Mouse (Mus musculus) lung, postnatal 36 days (tissue): Measurements from ENCODE around the gene Eif4g3.

Source experiments
- DNase-seq: peaks from one replicate; pipeline ENCODE4 v3.0.0; 2022; ENCODE audit warnings: mixed read lengths

The Eif4g3 gene

GRCm38 (mm10) chr4:138102413-138102812 lies 109.6 kb downstream of the Eif4g3 start:
- DNase-seq, result no peak

- DNase-seq, result no peak
Measured at GRCm38 (mm10) chr4:138104967-138105366, 112.1 kb downstream of the Eif4g3 start.

DNA sequence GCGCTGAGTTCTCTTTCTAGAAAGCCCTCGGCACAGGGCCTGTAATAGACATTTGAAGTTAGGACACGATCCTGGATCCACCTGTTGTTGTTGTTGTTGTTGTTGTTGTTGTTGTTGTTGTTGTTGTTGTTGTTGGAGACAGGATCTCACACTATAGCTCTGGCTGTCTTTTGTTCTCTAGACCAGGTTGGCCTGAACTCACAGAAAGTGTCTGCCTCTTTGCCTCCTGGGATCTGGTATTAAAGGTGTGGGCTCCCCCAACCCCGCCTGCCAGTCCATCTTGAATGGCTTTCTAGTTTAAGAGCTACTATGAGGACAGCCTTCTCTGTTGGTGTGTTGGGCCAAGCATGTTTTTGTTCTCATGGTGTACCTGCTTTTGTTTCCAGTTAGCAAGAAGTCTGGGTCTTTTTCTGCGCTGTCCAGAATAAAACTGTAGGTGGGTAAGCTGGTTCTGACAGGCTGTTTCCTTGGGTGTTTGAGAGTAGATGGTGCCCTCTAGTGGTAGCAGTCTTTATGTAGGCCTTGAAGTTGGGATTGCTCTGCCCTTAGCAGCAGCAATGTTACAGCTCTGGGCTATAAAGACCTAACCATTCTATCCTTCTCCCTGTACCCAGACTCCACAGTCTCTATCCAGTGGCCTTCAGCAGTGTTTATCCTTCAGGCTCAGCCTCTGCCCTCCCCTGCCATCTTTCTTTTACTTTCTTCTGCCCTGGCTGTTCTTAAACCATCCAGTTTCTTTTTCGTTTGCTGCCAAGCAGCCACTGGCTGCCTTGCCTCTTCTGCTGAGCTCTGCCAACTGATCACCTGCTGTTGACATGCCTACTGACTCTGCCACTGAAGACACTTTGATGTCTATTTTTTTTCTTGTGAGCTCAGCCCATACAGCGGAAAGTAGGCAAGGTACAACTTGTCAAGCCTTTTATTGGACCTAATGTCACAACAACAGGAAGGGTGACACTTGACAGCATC lies 114.9 kb downstream of the Eif4g3 start:
- DNase-seq, result peak; percentile 94

DNA sequence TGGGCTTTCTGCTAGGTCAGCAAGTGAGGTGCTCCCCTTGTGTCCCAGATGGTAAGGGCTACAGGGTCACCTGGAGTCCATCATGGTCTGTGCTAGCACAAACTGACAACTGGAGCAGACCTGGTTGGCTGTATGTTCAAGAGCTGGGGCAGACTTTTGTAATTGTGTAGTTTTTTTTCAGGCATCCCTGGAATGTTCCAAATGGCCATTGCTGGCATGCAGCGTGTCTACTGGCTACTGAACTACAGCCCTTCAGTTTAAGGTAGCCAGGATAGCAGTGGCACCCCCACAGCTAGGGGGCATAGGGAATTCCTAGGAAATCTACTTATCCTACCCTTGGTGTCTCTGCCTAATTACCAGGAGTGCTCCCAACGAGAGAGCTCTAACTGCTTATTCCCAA lies 115.7 kb downstream of the Eif4g3 start:
- peak; percentile 18 for DNase-seq

DNA sequence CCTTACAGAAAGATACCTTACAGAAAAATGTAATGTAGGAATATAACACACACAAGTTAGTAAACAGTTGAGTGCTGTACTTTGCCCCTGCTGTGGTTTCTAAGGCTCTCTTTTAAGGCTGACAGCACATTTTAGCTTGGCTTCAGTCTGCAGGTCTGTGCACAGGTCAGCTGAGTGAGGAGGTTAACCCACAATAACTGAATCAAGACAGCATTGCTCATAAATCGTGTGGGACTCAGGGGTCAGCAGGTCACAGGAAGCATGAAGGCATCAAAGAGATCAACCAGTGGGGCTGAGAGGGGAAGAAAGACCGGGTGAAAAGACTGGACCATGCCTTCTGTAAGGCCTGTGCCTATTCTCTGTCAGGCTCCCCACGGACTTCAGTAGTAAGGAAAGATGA lies 116.5 kb downstream of the Eif4g3 start:
- DNase-seq, result no peak

GRCm38 (mm10) chr4:138111858-138112257 lies 119.0 kb downstream of the Eif4g3 start:
- DNase-seq, result no peak

GRCm38 (mm10) chr4:138119740-138120139 lies 126.9 kb downstream of the Eif4g3 start:
- DNase-seq, result peak; percentile 24

DNA sequence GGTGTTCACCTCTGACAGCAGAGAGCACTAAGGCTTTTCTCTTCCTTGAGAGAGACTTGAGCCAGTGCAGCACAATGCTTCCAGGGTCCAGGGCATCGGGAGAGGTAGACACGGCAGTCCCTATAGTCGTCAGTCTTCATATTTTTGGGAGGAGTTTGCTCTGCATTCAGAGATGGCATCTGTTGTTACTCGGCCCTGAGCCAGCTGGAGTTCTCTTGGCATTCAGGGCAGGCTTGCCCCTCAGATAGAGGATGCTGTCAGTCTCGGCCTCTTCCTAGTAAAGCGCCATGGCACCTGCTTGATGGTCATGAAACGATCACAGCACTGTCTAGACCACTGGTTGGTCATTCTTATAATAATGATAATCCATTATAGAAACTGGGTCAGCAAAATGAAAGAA lies 131.2 kb downstream of the Eif4g3 start:
- no peak for DNase-seq

- no peak for DNase-seq
Measured at GRCm38 (mm10) chr4:138127371-138127770, 134.5 kb downstream of the Eif4g3 start.

GRCm38 (mm10) chr4:138127781-138128180 lies 135.0 kb downstream of the Eif4g3 start:
- DNase-seq, result no peak

DNA sequence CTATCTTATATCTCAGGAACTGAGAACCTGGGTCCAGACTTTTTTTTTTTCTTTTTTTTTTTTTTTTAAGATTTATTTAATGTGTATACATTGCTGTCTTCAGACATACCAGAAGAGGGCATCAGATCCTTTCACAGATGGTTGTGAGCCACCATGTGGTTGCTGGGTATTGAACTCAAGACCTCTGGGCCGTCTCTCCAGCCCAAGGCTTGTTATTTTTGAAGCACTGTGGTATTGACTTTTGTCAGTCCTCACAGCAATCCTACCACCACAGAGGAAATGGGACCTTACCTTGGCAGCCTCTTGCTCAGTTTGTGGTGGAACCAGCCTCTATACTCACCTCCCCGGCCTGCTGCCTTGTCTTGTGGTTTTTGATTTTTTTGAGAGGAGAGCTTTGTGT lies 137.3 kb downstream of the Eif4g3 start:
- no peak for DNase-seq

GRCm38 (mm10) chr4:138131226-138131625 lies 138.4 kb downstream of the Eif4g3 start:
- no peak for DNase-seq

GRCm38 (mm10) chr4:138131716-138132115 lies 138.9 kb downstream of the Eif4g3 start:
- no peak for DNase-seq

DNA sequence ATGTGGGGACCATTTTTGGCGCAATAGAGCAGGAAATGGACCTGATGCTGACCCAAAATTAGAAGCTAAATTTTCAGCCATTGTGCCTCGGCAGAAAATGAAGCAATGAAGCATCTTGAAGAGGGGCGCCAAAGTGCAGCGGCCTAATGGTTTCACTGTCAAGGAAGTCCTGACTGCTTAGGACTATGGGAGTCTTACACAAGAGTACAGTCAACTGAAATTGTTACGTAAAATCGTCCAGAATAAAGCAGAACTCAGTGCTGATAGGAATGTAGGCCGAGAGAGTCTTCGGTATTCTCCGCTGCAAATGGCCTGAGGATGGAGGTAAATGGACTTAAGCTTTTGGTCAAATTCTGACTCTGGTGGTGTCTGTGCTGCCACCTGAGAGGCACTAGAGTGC lies 140.5 kb downstream of the Eif4g3 start:
- no peak for DNase-seq

- no peak for DNase-seq
Measured at GRCm38 (mm10) chr4:138137336-138137735, 144.5 kb downstream of the Eif4g3 start.

DNA sequence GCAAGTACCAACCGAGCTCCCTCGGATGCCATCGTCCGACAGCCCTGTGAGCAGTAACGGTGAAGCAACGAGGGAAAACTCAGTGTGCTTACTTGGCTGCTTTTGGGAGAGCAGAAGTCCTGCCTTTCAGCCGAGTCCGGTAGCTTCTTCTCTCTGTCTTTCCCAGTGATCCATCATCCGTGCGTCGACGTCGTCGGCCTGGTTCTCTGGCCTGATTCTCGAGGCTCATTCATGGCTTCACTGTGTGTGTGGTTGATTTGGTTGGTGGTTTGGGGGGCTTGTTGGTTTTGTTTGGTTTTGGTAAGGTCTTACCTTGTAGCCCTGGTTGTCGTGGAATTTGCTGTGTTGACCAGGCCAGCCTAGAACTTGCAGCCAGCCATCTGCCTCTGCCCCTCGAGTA lies 145.0 kb downstream of the Eif4g3 start:
- DNase-seq, result no peak

DNA sequence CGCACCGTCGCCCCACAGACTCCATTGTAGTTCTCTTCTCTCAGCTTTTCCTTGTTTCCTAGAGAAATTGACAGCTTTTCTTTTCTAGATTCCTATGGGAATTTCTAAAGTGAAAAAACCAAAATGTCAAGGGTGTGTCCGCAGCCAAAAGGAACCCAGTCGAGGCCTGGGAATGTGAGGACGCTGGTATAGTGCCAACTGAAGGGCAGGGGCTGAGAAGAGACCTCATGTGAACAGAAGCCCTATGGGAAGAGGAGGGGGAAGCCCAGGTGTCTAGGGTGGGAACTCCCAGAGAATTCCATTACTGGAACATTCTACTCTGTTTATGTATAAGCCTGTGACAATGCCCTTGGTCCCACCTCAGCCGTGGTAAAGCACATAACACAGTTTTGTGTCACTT lies 145.4 kb downstream of the Eif4g3 start:
- no peak for DNase-seq

DNA sequence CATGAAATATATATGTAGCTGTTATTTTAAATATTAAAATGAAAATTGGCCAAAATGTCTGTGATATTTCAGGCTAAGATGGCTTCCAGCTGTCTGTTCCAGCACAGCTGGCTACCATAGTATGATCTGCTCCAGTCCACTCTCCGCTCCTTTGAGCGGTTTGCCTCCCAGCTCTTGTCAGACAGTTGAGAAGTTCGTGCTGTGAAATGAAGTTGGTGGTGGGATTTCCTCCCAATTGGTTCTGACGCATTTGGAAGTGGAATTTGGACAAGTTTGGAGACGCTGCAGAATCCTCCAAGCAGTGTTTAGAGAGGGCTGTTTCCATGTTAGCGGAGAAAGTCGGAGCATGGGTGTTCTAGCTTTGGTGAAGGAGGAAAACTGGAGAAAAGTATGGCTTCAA lies 148.5 kb downstream of the Eif4g3 start:
- DNase-seq, result no peak

DNA sequence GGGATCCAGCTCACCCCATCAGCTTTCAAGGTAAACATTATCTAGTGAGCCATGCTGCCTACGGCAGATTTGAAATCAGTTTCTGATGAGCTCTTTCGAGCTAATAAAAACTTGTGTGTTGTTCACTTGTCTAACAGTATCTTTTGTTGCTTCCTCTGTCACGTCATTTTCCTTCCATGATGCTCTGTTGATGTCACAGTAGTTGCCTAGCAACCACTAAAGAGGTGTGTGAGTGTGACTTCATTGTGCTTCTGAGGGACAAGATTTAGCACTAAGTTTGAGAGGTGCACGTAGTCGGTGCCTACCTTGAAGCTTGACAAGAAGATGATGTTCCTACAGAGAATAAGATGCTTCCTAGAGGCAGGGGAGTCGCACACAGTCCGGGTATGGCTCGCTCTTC lies 154.4 kb downstream of the Eif4g3 start:
- no peak for DNase-seq

DNA sequence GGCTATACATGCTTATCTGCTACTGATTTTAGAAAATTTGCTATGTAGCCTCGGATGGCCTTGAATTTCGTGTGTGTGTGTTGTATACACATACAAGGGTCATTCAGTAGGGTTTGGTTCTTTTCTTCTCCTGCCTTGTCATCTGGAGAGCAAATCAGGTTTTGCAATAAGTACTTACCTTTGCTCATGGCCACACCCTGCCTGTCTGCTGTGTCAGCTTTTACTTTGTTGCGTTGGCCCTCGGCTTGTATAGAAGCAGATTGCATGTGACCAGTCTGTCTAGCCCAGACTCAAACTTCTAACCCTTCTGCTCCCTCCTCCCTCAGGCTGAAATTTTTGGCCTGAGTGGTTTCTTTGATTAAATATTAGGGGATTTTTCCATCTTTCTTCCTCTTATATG lies 157.2 kb downstream of the Eif4g3 start:
- DNase-seq, result peak; percentile 32

DNA sequence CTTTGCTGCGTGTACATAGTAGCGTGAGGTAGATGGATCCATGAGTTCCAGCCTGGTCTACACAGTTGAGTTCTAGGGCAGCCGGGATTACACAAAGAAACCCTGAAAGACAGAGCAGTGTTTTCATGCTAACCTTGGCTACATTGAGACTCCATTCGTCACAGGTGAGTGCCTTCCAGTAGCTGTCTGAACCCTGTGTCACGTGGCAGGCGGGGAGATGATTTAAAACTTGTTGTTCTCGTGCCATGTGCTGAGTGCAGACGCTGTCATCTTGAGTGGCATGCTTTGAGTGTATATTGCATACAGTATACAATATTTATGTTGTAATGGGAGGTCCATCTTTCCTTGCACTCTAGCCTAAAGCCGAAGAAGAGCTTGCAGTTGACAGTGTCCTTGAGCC lies 158.4 kb downstream of the Eif4g3 start:
- no peak for DNase-seq

- DNase-seq, result peak; percentile 56
Measured at GRCm38 (mm10) chr4:138153980-138154379, 161.2 kb downstream of the Eif4g3 start.

DNA sequence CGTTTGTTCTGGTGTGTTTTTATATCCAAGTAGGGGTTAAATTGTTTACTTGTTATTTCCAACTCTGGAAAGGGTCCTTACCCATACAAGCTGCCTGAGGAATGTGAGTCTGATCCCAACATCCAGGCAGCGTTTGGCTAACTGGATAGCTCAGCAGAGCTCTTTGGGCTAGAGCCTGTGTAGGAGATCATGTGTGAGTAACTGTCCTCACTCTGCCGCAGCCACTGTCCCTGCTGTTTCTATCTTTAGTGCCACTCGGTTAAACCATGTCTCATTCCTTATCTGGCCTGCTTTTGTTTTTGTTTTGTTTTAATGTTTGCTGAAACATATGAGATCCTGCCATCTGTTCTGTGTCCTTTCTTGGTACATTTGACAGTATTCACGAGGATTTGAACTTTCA lies 168.1 kb downstream of the Eif4g3 start:
- no peak for DNase-seq

DNA sequence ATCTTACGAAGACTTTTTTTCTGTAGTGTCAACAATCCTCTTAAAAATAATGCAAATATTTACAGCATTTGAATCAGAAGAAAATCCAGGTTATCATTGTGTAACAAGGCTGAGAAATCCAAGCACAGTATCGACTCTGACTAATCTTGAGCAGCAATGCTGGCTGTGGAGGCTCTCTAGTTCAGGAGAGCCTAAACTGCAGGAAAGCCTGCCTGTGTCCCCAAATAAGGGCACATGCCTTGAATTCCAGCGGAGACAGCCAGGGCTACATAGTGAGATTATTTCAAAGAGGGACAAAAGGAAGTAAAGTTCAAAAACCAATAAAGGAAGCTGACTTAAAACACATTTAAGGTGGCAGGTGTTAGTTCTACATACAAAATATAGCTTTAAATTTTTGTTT lies 168.7 kb downstream of the Eif4g3 start:
- peak; percentile 22 for DNase-seq

DNA sequence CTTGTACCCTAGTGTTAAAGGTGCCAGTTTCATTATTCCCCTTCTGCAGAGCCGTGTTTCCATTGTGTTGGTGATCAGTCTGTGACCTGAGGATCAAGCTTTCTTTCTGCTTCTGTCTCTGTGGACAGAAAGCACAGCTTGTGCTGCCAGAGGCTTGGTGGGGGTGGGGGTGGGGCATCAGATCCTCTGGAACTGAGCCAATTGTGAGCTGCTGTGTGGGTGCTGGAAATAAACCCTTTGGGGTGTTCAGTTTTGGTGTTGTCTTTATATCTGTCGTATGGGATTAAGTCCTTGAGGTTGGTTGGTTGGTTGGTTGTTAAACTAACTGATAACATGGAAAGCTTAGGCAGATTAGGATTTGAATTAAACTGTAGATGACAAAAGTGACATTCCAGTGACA lies 171.0 kb downstream of the Eif4g3 start:
- no peak for DNase-seq
